Mouse (Mus musculus) lung, postnatal 0 days (tissue): ENCODE data around the gene Cavin4. TPM values are rescaled to one million over a fixed set of nuclear protein-coding genes. Genes with fewer than 3 reads are reported as not detected.
"Not testable (repeated sequence)": the region's sequence is repeated elsewhere in the genome, so short reads cannot be mapped to it uniquely, and the experiment has no call there.

Experiments used
- ATAC-seq: fragments of 200-750 bp; cut with Nextera tagmentation; 2 replicates; pipeline ENCODE4 v1.8.0; 2017; ENCODE audit warnings: moderate library complexity
- DNase-seq: peaks from one replicate; pipeline ENCODE4 v3.0.0-alpha.2; 2016; ENCODE audit warnings: low spot score
- H3K27ac ChIP-seq: fragments of 300-500 bp; sonication (generic); 2 replicates; pipeline ENCODE4 v1.5.1; 2014; ENCODE audit warnings: antibody characterized with exemption, mild to moderate bottlenecking, low read length, mixed read lengths
- H3K27me3 ChIP-seq: fragments of 300-500 bp; sonication (generic); replicated peaks from 2 replicates; pipeline ENCODE4 v1.6.1; 2014; ENCODE audit warnings: low read length, mixed read lengths; ENCODE audit not compliant: insufficient read depth
- H3K36me3 ChIP-seq: fragments of 300-500 bp; sonication (generic); 2 replicates; pipeline ENCODE4 v1.6.1; 2014; ENCODE audit warnings: low read length, mixed read lengths; ENCODE audit not compliant: insufficient read depth
- H3K4me1 ChIP-seq: fragments of 300-500 bp; sonication (generic); 2 replicates; pipeline ENCODE4 v1.6.1; 2014; ENCODE audit warnings: antibody characterized with exemption, low read depth, low read length, mixed read lengths; ENCODE audit not compliant: insufficient read depth
- H3K4me2 ChIP-seq: fragments of 300-500 bp; sonication (generic); replicated peaks from 2 replicates; pipeline ENCODE4 v1.6.1; 2014; ENCODE audit warnings: low read depth, mild to moderate bottlenecking, low read length, moderate library complexity, mixed read lengths
- H3K4me3 ChIP-seq: fragments of 300-500 bp; sonication (generic); 2 replicates; pipeline ENCODE4 v1.5.1; 2014; ENCODE audit warnings: low read depth, low read length
- H3K9ac ChIP-seq: fragments of 300-500 bp; sonication (generic); replicated peaks from 2 replicates; pipeline ENCODE4 v1.6.1; 2014; ENCODE audit warnings: low read depth, mild to moderate bottlenecking
- H3K9me3 ChIP-seq: fragments of 300-500 bp; sonication (generic); 2 replicates; pipeline ENCODE4 v1.6.1; 2016; ENCODE audit warnings: low read length, mixed read lengths
- CTCF ChIP-seq: IDR thresholded peaks from 2 replicates; pipeline ENCODE4 v1.5.1; 2016; ENCODE audit warnings: antibody characterized with exemption, mild to moderate bottlenecking
- EP300 ChIP-seq: IDR thresholded peaks from 2 replicates; pipeline ENCODE4 v1.6.1; 2016; ENCODE audit warnings: antibody characterized with exemption, mild to moderate bottlenecking, control low read depth
- WGBS: fragments of 180-500 bp; shearing (Covaris S2); extraction: QIAGEN DNeasy Blood & Tissue Kit; methylation state at CpG from one replicate; pipeline ENCODE4 v1.1.7; 2014; 5-methylcytosine and 5-hydroxymethylcytosine counted together
- polyA plus RNA-seq: library from polyadenylated mRNA; unstranded; fragments of >200 nt; fragmentation: Nextera tagmentation; extraction: Ambion mirVana; gene quantifications from 2 replicates; pipeline ENCODE4 v1.2.1, GENCODE M21; 2015

Cavin4 gene
- polyA plus RNA-seq, 1 experiment from 2014 or later = 0.93 TPM

DNA sequence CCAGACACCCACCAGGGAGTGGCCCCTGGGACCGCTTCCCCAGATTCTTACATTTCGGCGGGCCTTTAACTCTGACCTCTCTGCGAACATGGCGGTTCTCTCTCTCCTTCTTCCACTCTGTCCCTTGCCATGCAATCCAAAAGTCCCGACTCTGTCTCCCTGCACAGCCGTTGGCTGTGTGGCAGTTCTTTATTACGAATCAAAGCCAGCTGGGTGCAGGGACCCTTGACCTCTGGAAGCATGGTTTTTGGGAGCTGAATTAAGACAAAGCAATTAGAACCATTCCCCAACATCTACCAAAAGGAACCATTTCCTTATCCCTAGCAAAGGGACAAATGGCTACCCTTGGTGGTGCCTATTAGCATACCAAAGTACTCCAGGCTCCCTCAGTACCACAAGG, 19.8 kb downstream of the Cavin4 start:
- Histone ChIP-seq H3K9me3 (no peaks in the 10 kb centered on the region), H3K27me3 (no peaks in the 10 kb centered on the region), H3K4me1 (no peaks in the 10 kb centered on the region; the same call in 1 of the 2 replicates), H3K4me3 (no peak overlapping the region), H3K27ac (no peak overlapping the region), H3K4me2 (no peak overlapping the region), H3K36me3 (no peaks in the 10 kb centered on the region), H3K9ac (no peak overlapping the region)
- TF ChIP-seq EP300 (no peak), CTCF (no peak)
- DNase-seq (no peak), ATAC-seq (no peak)
- 90% methylated on average over 8 of the region's 8 CpGs for WGBS

DNA sequence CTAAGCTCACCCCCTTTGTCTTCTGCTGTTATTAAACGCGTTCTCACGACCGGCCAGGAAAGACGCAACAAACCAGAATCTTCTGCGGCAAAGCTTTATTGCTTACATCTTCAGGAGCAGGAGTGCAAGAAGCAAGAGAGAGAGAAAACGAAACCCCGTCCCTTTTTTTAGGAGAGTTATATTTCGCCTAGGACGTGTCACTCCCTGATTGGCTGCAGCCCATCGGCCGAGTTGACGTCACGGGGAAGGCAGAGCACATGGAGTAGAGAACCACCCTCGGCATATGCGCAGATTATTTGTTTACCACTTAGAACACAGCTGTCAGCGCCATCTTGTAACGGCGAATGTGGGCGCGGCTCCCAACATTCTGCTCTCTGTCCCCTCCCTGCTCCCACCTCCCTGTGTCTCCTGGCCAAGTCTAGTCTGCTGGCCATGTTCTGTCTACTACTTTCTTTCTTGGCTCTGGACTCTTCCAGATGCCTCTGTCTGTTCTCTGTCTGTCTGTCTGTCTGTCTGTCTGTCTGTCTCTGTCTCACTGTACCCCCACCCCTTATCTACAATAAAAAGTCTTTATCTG, 20.4 kb downstream of the Cavin4 start:
- H3K27me3 ChIP-seq, H3K36me3 ChIP-seq, H3K4me2 ChIP-seq, H3K9ac ChIP-seq, ATAC-seq, H3K4me1 ChIP-seq, H3K9me3 ChIP-seq, H3K4me3 ChIP-seq, DNase-seq, H3K27ac ChIP-seq: not testable (repeated sequence)
- WGBS = 88% methylated on average over 13 of the region's 21 CpGs

DNA sequence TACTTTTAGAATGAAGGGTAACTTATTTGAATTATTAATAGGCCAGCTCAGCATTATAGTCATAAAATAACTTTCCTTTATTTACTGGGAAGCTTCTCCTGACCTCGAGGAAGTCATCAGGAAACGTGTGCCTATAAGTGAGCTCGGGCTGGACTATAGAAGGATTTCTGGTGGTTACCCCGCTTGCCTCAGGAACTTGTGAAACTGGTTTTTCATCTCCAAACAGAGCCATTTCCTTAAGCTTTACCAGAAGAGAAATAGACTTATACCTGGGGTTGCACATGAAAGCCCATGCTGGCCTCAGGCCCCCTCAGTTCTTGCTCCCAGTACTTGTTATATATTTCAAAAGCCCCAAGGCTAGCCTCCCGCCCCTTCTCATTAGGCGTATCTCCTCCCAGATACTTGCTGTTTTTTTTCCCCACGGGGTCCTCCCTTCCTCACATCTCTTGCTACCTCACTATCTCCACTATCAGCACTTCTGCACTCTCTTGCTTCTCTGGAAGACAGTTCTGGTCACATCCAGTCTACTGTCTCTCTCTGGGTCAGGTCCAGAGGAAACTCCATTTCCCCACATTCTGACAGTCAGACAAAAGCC, 21.4 kb downstream of the Cavin4 start:
- ATAC-seq (no peak), DNase-seq (peak; percentile 55)
- no peaks in the 10 kb centered on the region for H3K9me3 ChIP-seq
- 48% methylated on average over 7 of the region's 7 CpGs for WGBS
- H3K27ac ChIP-seq = no peak overlapping the region
- no peak overlapping the region for H3K4me2 ChIP-seq
- no peak overlapping the region for H3K9ac ChIP-seq
- H3K4me1 ChIP-seq = no peaks in the 10 kb centered on the region; the same call in 1 of the 2 replicates
- no peaks in the 10 kb centered on the region for H3K27me3 ChIP-seq
- no peak overlapping the region for H3K4me3 ChIP-seq
- no peaks in the 10 kb centered on the region for H3K36me3 ChIP-seq
- no peak for TF ChIP-seq CTCF
- TF ChIP-seq EP300 = no peak

DNA sequence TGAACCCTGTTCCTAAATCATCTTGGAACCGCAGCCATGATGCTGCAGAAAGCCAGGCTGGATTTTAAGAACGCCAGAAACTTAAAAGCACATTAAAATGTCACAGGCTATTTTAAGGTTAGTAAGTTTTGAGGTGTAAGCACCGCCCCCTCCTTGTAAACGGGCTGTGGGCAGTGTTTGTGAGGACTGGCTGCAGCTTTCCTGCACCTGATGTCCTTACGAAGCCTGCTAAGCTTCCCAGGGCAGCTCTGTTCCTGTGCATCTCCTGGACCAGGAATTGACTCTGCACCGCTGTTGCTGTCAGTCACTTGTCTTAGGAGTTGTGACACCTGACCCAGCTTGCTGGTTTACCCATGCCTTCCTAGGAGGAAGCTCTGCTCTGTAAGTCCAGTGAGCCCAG, 24.8 kb downstream of the Cavin4 start:
- H3K36me3 ChIP-seq = no peaks in the 10 kb centered on the region
- ATAC-seq (no peak), DNase-seq (no peak)
- no peak overlapping the region for H3K4me3 ChIP-seq
- H3K27me3 ChIP-seq = no peaks in the 10 kb centered on the region
- no peaks in the 10 kb centered on the region; the same call in 1 of the 2 replicates for H3K4me1 ChIP-seq
- no peak overlapping the region for H3K27ac ChIP-seq
- H3K9ac ChIP-seq = no peak overlapping the region
- TF ChIP-seq CTCF = no peak
- no peak for TF ChIP-seq EP300
- no peak overlapping the region for H3K4me2 ChIP-seq
- no peaks in the 10 kb centered on the region for H3K9me3 ChIP-seq
- 71% methylated on average over 6 of the region's 6 CpGs for WGBS

DNA sequence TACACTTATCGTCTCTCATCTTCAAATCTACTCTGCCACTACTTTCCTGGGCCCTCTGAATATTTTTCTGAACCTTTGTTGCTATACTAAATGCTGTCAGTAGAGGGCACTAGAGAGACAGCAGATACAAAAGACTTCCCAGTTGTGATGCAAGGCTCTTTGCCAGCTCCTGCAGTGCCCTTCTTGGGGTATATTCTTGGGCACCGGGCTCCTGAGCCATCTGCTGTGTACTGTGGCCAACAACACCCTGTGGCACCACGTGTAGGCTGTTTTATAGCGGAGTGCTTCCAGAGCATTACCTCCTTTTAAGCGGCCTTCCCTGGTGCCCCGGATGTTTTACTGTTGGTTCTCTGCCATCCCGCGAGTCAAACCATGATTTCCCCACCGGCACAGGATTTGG, 27.3 kb downstream of the Cavin4 start:
- no peaks in the 10 kb centered on the region for H3K36me3 ChIP-seq
- WGBS = 80% methylated on average over 9 of the region's 9 CpGs
- TF ChIP-seq CTCF = peak; percentile 74
- no peak for TF ChIP-seq EP300
- no peak overlapping the region for H3K27ac ChIP-seq
- H3K4me2 ChIP-seq = no peak overlapping the region
- no peak overlapping the region for H3K9ac ChIP-seq
- no peak overlapping the region for H3K4me3 ChIP-seq
- ATAC-seq (no peak), DNase-seq (peak; percentile 66)
- H3K4me1 ChIP-seq = no peaks in the 10 kb centered on the region
- H3K27me3 ChIP-seq = no peaks in the 10 kb centered on the region
- H3K9me3 ChIP-seq = no peaks in the 10 kb centered on the region

DNA sequence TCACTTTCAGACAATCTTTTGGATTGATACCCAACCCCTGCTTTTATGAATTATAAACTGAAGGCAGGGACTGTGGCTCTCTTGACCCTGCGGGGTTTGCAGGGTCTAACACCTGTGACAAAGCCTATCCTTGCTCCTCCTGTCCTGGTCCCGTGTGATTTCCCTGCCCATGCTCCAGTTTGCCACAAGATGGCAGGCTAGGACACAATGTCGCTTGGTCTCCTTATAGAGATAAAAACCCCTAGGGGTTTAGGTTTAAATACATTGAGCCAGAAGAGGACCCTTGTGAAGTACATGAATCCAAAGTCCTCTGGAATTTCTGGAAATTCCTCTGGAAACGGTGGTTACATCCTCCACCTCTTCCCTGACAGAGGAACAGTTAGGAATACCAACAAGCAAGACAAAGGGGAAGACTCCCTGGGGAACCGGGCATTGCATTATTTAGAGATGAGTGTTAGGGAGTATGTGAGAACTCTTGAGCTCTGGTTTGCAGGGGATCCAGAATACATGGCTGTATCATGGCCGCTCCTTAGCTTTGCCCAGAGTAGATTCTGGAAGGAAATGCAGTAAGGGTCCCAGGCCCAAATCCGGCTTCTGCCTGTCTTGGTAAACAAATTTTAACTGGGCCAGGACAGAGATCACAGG, 28.6 kb downstream of the Cavin4 start:
- no peaks in the 10 kb centered on the region for H3K36me3 ChIP-seq
- peak; percentile 55 for DNase-seq
- 40% methylated on average over 7 of the region's 7 CpGs for WGBS
- no peak overlapping the region for H3K4me3 ChIP-seq
- ATAC-seq = no peak
- no peak for TF ChIP-seq EP300
- peak; percentile 89 for TF ChIP-seq CTCF
- H3K27me3 ChIP-seq = no peaks in the 10 kb centered on the region
- H3K27ac ChIP-seq = no peak overlapping the region
- no peak overlapping the region for H3K9ac ChIP-seq
- no peaks in the 10 kb centered on the region for H3K9me3 ChIP-seq
- H3K4me2 ChIP-seq = no peak overlapping the region
- no peaks in the 10 kb centered on the region for H3K4me1 ChIP-seq
